Mouse (Mus musculus) megakaryocyte, embryonic 14.5 days (primary cell): Measurements from ENCODE around the gene Cacna1e. TPM values are rescaled to one million over a fixed set of nuclear protein-coding genes. Genes with fewer than 3 reads are reported as not detected.

Experiments used
- H3K27me3 ChIP-seq: replicated peaks from 2 replicates; pipeline ENCODE3; 2012; ENCODE audit warnings: inconsistent platforms
- H3K36me3 ChIP-seq: replicated peaks from 2 replicates; pipeline ENCODE3; 2012; ENCODE audit warnings: low read length, inconsistent platforms, mixed read lengths
- H3K4me1 ChIP-seq: 2 replicates; pipeline ENCODE4 v1.6.1; 2012; ENCODE audit warnings: inconsistent platforms
- H3K4me3 ChIP-seq: replicated peaks from 2 replicates; pipeline ENCODE3; 2012; ENCODE audit warnings: moderate library complexity, mild to moderate bottlenecking, inconsistent platforms
- H3K9me3 ChIP-seq: 2 replicates; pipeline ENCODE4 v1.6.1; 2012; ENCODE audit warnings: inconsistent platforms
- FLI1 ChIP-seq: IDR thresholded peaks from 2 replicates; pipeline ENCODE4 v1.6.1; 2012; ENCODE audit warnings: low read length, inconsistent platforms, mixed read lengths
- GATA1 ChIP-seq: IDR thresholded peaks from 3 replicates; pipeline ENCODE4 v1.6.1; 2012; ENCODE audit warnings: mixed read lengths, low read length, inconsistent platforms, borderline replicate concordance
- polyA plus RNA-seq: library from polyadenylated mRNA; stranded (reverse); fragments of >175 nt; gene quantifications from 2 replicates; pipeline ENCODE4 v1.2.3, GENCODE M21; 2012; ENCODE audit warnings: low replicate concordance; ENCODE audit not compliant: insufficient read depth

Cacna1e gene
- polyA plus RNA-seq, 1 experiment: 0.02 TPM

GRCm38 (mm10) chr1:154688876-154689665 lies 195.2 kb downstream of the Cacna1e start:
- Histone ChIP-seq H3K9me3 (no peaks in the 10 kb centered on the region), H3K36me3 (no peaks in the 10 kb centered on the region), H3K27me3 (no peaks in the 10 kb centered on the region), H3K4me1 (no peaks in the 10 kb centered on the region), H3K4me3 (no peak overlapping the region)
- TF ChIP-seq GATA1: no peak
- TF ChIP-seq FLI1: no peak

- H3K36me3 ChIP-seq: no peaks in the 10 kb centered on the region
- TF ChIP-seq FLI1 (no peak), GATA1 (no peak)
- no peaks in the 10 kb centered on the region for H3K4me1 ChIP-seq
- H3K4me3 ChIP-seq: no peak overlapping the region
- H3K27me3 ChIP-seq: no peaks in the 10 kb centered on the region
- H3K9me3 ChIP-seq: no peaks in the 10 kb centered on the region
Measured at GRCm38 (mm10) chr1:154686861-154687260, 197.4 kb downstream of the Cacna1e start.

GRCm38 (mm10) chr1:154683477-154684106 lies 200.7 kb downstream of the Cacna1e start:
- Histone ChIP-seq H3K4me1 (no peaks in the 10 kb centered on the region), H3K9me3 (no peaks in the 10 kb centered on the region), H3K36me3 (no peaks in the 10 kb centered on the region), H3K27me3 (no peaks in the 10 kb centered on the region), H3K4me3 (no peak overlapping the region)
- TF ChIP-seq FLI1 (no peak), GATA1 (no peak)

GRCm38 (mm10) chr1:154678989-154679388 lies 205.3 kb downstream of the Cacna1e start:
- Histone ChIP-seq H3K4me3 (no peak overlapping the region), H3K27me3 (no peaks in the 10 kb centered on the region), H3K36me3 (no peaks in the 10 kb centered on the region), H3K4me1 (no peaks in the 10 kb centered on the region), H3K9me3 (no peaks in the 10 kb centered on the region)
- TF ChIP-seq FLI1 (no peak), GATA1 (no peak)

- H3K4me1 ChIP-seq: no peaks in the 10 kb centered on the region
- H3K36me3 ChIP-seq: no peaks in the 10 kb centered on the region
- no peak overlapping the region for H3K4me3 ChIP-seq
- no peaks in the 10 kb centered on the region for H3K9me3 ChIP-seq
- no peaks in the 10 kb centered on the region for H3K27me3 ChIP-seq
- TF ChIP-seq GATA1: no peak
Measured at GRCm38 (mm10) chr1:154678151-154678550, 206.2 kb downstream of the Cacna1e start.

- no peaks in the 10 kb centered on the region for H3K36me3 ChIP-seq
- TF ChIP-seq GATA1 (no peak), FLI1 (no peak)
- no peak overlapping the region for H3K4me3 ChIP-seq
- no peaks in the 10 kb centered on the region for H3K4me1 ChIP-seq
- H3K27me3 ChIP-seq: no peaks in the 10 kb centered on the region
- no peaks in the 10 kb centered on the region for H3K9me3 ChIP-seq
Measured at GRCm38 (mm10) chr1:154677677-154678076, 206.6 kb downstream of the Cacna1e start.

- Histone ChIP-seq H3K9me3 (no peaks in the 10 kb centered on the region), H3K4me3 (no peak overlapping the region), H3K4me1 (no peaks in the 10 kb centered on the region), H3K36me3 (no peaks in the 10 kb centered on the region), H3K27me3 (no peaks in the 10 kb centered on the region)
- TF ChIP-seq GATA1: no peak
- TF ChIP-seq FLI1: no peak
Measured at GRCm38 (mm10) chr1:154663721-154664120, 220.6 kb downstream of the Cacna1e start.

GRCm38 (mm10) chr1:154661977-154662376 lies 222.3 kb downstream of the Cacna1e start:
- H3K36me3 ChIP-seq: no peaks in the 10 kb centered on the region
- H3K4me3 ChIP-seq: no peak overlapping the region
- TF ChIP-seq GATA1 (no peak), FLI1 (no peak)
- H3K27me3 ChIP-seq: no peaks in the 10 kb centered on the region
- H3K9me3 ChIP-seq: no peaks in the 10 kb centered on the region
- H3K4me1 ChIP-seq: no peaks in the 10 kb centered on the region

GRCm38 (mm10) chr1:154661221-154661864 lies 223.0 kb downstream of the Cacna1e start:
- Histone ChIP-seq H3K4me3 (no peak overlapping the region), H3K36me3 (no peaks in the 10 kb centered on the region), H3K4me1 (no peaks in the 10 kb centered on the region), H3K27me3 (no peaks in the 10 kb centered on the region), H3K9me3 (0 out of 2 replicates have a peak, but pooled peaks cover 4% of the 10 kb centered on the region)
- TF ChIP-seq GATA1: no peak

GRCm38 (mm10) chr1:154657366-154657765 lies 226.9 kb downstream of the Cacna1e start:
- Histone ChIP-seq H3K4me3 (no peak overlapping the region), H3K36me3 (no peaks in the 10 kb centered on the region)
- TF ChIP-seq GATA1: no peak

More at GRCm38 (mm10) chr1:154657366-154657765, 226.9 kb downstream of the Cacna1e start:
- H3K9me3 ChIP-seq: 0 out of 2 replicates have a peak, but pooled peaks cover 4% of the 10 kb centered on the region
- H3K4me1 ChIP-seq: no peaks in the 10 kb centered on the region
- H3K27me3 ChIP-seq: no peaks in the 10 kb centered on the region
